Mouse (Mus musculus) layer of hippocampus, adult 9-10 months (tissue): ENCODE data around the gene Col1a1.

Source experiments
- DNase-seq: peaks from one replicate; pipeline ENCODE4 v3.0.0; 2022; ENCODE audit warnings: low spot score

Col1a1 gene

DNA sequence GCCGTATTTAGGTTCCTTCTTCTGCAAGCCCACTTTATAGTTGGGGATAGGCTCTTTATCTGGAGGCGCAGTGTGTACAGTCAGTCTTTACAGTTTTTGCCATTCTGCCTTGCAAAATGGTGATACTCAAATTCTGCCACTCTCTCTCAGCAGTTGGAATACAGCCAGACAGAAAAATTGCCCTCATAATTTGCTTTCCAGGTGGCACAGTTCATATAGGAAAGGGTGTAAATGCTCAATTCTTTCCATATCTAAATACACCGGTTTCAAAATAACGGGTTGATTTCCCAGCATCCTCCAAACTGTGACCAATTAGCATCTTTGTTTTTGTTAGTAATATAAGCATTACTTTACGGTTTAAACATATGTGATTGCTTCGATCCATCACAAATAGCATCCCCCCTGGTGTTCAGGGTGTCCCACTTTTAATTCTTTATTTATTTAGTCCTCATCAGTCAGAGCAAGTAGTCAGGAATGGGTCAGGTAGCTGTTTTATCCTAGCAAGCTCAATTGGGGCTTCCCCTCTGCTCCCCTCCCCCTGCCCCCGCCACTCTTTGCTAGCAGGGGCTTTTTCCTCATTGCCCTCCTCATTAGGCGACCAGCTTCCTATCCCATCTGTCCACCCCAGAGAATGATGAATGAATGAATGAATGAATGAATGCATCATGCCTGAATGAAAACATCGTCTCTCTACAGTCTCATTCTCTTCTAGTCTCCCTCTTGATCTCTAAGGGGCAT, 42.3 kb downstream of the Col1a1 start:
- DNase-seq, result no peak

DNA sequence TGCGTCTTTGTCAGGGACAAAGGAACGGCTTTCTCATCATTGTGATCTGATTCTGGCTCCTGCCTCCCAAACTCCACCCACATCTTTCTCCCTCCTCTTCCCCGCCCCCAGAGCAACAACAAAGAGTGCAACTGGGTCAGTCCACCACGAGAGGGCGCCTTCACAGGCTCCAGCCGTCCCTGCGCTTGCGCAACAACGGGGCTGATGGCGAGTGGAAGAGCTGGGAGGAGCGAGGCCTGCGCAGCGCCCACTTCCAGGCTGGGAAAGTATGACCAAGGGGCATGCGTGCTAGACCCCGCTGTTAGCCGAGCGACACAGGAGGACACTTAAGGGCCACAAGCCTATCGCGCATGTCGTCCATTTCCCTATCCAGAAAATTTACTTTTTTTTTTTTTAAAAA, 42.9 kb downstream of the Col1a1 start:
- DNase-seq, result peak; percentile 93

DNA sequence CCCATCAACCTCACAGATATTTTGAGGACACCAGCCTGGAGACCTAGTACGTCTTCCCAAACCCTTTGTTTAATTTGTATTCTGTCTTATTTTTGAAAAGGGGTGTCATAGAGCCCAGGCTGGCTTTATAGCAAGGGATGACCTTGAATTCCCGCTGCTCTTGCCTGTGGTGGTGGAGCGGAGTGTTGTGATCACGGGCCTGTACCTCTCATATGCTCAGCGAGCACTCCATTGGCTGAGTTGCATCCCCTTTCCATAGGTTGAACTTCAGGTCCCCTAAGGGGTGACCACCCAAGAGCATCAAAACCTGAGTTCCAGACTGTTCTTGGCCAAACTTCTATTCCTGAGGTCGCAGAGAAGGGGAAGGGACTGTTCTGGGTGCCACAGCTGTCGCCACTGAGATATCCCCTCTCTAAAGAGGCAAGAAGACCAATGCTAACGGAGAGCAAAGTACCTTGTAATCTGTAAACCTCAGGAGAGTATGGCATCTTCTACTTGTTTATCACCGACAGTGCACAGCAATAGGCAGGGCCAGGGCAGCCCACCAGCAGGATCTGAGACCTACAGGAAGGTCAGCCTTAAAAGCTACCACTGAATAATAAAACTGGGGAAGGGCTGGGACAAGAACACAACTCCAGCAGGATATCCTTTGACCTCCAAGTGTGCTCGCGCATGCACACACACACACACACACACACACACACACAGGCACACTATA, 43.6 kb downstream of the Col1a1 start:
- DNase-seq, result no peak

DNA sequence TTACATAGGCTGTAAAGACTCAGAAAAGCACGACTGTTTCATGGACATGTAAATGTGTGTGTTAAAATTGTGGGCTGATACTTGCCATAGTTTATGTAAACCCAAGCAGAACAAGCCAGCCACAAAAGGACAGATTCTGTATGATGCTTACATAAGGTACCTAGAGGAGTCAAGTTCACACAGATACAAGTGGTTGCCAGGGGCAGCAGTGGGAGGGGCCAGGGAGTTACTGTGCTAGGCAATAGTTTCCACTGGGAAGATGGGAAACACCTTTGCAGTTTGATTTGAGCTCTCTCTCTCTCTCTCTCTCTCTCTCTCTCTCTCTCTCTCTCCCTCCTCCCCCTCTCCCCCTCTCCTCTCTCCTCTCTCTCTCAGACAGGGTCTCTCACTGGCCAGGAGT, 49.1 kb downstream of the Col1a1 start:
- no peak for DNase-seq

DNA sequence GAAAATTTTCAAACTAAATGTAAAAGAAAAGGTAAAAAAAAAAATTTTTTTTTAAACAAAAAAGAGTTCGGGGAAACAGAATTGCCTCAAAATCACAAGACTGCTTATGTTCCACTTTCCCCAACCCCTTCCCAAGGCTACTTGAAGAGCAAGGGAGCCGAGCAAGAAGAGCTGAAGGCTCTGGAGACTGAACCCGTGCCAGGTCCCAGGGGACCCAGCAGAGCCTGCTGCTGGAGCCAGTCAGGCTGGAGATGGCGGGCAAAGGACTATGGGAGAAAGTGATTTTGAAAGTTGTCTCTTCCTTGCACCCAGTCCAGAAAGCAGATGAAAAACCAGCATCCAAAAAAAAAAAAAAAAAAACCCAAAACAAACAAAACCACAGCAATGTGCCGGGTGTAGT, 49.8 kb downstream of the Col1a1 start:
- no peak for DNase-seq

DNA sequence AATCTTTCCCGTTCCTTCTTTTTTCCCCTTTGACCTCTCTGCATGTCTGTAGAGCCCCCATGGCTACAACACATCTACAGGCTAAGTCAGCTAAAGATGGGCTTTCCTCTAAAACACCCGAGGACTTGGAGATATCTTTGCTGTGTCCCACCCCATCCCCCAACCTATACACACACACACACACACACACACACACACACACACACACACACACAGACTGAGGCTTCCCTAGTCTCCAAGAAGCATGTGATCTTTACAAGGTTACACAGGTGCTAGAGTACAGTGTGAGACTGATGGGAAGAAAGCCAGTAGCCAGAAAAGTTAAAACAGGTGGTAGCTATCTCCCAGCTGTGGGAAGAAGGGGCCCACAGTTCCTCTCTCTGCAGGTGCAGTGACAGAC, 50.4 kb downstream of the Col1a1 start:
- no peak for DNase-seq

DNA sequence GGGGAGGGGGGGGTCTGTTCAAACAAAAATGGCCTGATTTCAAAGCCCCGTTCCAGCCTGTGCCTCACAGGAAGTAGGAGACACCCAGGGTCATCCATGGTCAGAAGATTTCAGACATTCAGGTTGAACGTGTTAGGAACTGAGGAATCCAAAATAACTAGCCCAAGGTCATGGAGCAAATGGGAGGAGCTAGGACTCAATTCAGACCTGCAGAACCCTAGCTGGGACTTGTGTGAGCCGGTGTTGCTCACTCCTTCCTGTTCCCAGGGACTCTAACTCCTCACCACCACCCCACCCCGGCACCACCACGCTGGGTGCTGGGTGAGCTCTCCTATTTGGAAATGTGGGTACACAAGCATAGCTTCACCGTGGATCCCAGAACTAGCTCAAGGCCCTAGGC, 51.3 kb downstream of the Col1a1 start:
- no peak for DNase-seq

DNA sequence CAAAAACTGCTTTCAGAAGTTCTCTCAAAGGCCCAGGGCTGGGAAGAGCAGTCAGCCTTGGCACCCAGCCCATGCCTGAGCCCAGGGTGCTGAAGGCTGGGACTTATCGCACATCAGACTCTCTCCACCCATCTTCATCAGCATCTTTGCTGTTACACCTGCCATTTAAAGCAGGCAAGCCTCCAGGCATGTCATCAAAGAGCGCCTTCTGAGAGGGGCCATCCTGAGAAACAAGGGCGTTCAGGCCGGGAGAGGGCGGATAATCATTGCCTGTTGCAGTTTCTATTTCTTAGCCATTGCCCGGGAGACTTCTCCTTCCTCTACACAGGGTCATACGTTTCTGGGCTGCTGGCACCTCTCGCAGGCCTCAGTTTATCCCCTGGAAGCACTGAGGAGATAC, 51.8 kb downstream of the Col1a1 start:
- no peak for DNase-seq

DNA sequence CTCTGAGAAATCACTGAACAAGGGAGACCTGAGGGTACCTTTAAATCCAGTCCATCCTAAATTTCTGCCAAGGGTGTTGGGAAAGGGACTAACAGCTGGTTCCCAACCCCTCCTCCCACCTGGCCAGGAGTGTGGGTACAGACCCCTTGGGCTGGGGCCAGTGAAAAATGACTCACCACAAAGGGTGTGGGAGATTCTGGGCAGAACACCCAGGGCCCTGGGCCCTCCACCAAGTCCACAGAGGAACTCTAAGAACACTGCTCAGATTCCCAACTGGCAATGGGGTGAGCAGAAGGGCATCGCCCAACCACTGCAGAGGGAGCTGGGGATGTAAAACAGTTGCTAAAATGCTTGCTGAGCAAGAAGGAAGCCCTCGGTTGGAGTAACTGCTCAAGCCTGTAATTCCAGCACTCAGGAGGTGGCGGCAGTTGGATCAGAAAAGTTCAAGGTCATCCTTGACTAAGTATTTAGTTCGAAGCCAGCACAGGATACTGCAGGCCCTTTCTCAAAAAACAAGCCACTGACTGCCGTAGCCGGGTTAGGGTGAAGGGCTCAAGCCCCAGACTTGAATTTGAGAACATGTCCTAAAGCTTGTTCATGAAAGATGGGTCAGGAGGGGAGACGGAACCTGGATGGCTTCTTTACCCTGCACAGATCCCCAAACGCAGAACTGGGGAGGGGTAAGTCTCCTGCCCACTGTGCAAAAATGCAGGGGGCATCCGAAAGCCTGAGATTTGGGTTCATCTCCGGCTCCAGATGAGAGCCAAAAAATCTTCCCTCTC, 52.9 kb downstream of the Col1a1 start:
- no peak for DNase-seq

DNA sequence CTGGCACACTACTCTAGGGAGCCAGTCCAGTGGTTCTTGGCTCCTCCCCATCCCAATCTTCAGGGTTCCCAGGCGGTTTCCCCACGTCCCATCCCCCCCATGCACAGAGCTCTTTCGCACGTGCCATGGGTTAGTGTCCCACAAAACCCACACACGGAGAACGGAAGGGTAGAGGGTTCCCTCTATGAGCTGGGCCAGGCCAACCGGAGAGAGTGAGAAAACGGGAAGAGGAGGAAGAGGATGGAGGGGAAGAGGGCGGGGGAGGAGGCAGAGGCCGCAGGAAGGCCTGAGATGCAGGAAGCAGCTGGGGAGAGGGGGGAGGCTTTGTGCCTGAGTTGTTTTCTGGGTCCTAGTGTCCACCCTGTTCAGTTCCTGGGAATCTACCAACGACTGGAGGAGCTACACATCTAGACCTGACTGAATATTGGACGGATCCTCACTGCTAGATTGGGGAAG, 53.6 kb downstream of the Col1a1 start:
- DNase-seq, result no peak

DNA sequence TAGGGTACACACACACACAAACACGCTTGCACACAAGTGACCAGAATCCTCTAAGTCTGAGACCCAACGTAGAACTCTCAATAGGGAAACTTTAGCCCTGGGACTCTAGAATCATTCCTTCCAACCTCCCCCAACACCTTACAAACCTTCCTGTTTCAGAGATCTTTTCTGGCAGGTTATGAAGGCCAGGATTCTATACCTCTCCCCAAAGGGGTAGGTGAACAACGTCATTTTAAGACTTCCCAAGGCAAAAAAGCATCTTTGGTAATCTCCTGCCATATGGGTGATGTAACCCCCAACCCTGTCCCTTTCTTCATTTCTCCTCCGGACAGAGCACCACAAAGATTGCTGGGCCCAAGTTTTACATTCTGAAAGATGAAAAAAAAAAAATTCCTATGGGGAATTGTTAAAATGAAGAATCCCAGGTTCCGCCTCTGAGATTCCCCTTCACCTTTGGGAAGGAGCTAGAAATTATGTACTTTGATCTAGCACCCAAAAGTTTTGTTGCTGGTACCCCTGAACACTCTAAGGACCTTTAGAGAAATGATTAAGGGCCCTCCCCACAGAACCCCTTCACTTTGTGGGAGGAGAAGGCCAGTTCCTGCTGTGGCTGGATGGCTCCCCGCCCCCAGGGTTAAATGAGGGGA, 54.2 kb downstream of the Col1a1 start:
- DNase-seq, result no peak

DNA sequence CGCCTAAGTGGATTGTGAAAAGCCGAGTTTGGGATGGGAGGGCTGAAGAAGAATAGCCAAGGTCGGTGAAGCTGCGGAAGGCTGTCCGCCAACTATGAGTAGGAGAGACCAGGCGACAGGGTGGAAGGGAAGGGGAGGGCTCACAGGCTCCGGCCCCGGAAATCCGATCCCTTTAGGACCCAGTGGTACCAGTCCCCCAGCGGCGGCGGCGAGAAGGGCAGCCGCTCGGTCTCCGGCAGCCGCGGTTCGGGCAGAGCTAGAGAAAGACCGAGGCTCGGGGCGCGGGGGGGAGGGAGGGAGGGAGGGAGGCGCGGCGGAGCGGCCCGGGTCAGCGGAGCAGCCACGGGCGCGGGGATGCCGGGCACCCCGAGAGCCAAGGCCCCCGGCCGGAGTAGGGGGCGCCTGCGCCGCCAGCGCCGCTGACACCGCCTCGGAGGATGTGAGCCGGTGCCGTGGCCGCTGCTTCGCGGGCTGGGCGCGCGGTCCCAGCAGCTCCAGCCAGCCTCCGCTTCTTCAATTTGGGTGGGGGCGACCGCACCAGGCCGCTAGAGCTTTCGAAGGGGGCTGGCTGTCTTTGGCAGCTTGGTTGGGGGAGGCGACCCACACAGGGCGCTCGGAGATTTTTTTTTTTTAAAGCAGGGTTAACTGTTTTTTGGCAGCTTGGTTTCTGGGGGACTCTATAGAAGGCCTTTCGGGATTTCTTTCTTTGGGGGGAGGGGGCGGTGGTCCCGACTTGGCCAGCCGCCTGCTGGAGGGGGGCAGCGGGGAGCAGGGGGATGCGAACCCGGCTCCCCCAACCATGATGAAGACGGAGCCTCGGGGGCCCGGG, 54.9 kb downstream of the Col1a1 start, which contains the start of gene Ppp1r9b:
Gene Ppp1r9b (plus strand): TSS at position 287 of the 829 bp plus-strand sequence.
- no peak for DNase-seq

DNA sequence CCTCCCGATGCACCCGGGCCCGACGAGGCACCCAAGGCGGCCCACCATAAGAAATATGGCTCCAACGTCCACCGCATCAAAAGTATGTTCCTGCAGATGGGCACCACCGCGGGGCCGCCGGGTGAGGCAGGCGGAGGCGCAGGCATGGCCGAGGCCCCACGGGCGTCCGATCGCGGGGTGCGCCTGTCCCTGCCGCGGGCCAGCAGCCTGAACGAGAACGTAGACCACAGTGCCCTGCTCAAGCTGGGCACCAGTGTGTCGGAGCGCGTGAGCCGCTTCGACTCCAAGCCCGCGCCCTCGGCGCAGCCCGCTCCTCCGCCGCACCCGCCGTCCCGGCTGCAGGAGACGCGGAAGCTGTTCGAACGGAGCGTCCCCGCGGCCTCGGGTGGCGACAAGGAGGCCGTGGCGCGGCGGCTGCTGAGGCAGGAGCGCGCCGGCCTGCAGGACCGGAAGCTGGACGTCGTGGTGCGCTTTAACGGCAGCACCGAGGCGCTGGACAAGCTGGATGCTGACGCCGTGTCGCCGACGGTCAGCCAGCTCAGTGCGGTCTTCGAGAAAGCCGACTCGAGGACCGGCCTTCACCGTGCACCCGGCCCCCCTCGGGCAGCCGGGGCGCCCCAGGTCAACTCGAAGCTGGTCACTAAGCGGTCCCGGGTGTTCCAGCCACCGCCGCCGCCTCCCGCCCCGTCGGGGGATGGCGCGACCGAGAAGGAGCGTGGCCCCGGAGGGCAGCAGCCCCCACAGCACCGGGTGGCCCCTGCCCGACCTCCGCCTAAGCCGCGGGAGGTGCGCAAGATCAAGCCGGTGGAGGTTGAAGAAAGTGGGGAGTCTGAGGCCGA, 55.8 kb downstream of the Col1a1 start:
- DNase-seq, result no peak

DNA sequence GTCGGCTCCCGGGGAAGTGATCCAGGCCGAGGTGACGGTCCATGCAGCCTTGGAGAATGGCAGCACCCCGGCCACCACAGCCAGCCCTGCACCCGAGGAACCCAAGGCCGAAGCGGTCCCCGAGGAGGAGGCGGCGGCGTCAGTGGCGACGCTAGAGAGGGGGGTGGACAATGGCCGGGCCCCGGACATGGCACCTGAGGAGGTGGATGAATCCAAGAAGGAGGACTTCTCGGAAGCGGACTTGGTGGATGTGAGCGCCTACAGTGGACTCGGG, 56.4 kb downstream of the Col1a1 start:
- no peak for DNase-seq

DNA sequence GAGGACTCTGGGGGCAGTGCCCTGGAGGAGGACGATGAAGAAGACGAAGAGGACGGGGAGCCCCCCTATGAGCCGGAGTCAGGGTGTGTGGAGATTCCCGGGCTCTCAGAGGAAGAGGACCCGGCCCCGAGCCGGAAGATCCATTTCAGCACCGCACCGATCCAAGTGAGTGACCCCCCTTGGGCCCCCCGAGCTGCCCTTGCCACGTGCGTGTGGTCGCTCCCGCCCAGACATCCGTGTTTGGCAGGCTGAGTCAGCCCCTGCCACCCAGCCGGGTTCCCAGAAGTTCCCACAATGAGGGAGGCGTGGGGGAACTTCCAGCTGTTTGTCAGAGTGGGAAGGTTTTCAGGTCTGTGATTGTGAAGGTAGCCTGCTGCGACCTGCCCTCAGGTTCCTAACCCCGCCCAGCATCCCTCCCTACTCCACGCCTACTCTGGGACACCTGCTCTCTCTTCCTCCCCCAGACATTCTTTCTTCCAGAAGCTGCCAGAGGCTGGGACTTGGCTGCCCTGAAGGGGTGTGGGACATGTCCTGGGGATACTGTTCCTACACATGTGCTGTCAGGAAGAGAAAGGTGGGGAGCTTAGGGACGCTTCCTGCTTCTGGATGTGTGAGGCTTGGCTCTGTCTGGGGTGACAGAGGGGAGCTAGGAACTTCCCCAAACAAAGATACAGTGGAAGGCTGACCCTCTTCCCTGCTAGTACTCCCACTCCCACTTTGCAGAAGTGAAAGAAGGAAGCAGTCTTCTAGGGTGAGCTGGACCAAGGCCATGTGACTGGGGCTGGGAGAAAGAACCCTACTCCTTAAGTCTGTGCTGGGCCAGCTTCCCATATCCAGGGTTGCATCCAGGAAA, 57.0 kb downstream of the Col1a1 start:
- DNase-seq, result no peak

DNA sequence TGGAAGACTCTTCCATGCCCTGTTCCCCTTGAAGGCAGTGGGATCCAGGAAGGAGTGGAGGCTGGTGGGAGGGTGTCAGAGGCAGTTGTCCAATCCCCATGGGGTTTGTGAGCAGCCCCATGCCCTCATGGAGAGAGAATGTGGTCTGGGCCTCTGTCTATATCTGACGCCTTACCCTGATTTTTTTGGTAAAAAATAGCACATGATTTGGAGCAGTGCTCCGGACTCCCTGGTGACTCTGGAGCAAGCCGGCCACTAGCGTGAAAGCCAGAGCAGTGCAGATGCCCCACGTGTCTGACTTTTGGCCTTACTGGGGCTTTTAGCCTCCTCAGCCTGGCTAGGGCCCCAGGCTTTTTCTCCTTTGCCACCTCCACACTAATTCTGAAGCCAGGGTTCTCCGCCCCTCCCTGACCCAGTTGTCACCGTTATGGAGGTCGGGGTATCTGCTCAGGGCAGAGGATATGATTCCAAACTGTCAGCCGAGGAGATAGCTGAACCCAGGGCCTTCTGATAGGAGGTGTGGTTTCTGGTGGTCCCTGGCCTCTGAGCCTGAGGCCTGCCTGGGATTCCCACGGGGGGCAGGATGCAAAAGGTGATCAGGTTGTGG, 58.3 kb downstream of the Col1a1 start:
- no peak for DNase-seq

DNA sequence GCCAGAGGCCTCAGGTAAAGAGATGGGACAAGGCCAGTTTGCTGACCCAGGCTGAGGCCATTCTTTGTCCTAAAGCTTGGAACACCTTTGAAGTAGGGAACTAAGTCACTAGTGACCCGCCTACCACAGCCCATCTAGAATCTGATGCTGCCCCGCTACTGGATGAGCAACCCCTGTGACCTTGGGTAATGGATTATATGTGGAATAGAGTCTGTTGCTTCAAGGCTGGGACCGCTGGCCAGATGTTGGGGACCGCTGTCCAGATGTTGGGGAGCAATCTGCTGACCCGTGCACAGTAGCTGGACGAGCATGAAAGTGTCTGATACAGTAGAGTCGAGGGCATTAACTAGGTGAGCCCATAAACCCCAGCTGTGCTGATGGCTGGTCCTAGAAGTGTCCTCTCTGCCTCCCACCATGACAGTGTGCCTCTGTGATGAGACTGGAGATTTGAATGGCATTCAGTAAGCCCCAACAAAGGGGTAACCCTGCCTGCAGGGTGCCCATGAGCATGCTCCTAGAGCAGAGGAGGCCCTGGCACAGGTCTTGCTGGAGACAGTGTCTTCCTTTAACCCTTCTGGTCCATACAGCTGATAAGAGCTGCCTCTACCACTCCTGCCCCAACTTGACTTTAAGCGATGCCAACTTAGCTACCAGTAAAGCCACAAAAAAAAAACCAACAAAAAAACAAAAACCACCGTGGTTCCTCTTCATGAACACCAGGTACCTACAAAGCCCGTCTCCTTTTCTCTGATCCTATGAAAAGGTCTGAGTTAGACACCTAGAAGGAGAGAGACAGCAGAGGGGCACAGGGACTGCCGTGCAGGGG, 59.1 kb downstream of the Col1a1 start:
- no peak for DNase-seq

DNA sequence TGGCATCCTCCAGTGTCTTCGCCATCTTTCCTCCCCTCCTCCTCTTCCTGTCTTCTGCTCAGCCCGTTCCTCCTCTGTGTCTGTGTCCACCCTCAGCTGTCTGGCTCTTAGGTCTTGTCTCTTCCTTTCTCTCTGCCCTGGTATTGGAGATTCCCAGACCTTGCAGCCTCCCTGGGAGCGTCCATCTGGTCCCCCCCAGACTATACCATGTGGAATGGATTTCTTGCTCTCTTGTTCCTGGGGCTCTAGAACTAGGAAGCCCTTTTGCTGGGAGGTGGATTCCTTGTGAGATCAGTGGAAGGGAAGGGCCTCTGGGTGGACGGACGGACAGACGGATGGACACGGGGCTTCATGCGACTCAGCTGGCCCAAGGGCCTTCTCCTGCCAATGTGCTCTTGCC, 60.1 kb downstream of the Col1a1 start:
- no peak for DNase-seq
